Mouse (Mus musculus) central nervous system, embryonic 11.5 days (tissue): ENCODE measurements around the gene Lrrc59. TPM values are rescaled to one million over a fixed set of nuclear protein-coding genes. Genes with fewer than 3 reads are reported as not detected.

ENCODE experiments used
- polyA plus RNA-seq: library from polyadenylated mRNA; depleted of rRNA; stranded (reverse); fragments of >200 nt; gene quantifications from 2 replicates; pipeline ENCODE4 v1.2.3, GENCODE M21; 2012; rRNA removed

Gene Lrrc59
- 126 and 129 TPM in 2 replicates for polyA plus RNA-seq

GRCm38 (mm10) chr11:94629199-94629883 lies at the start of gene Lrrc59:
Gene Lrrc59, plus strand, starts transcription at chr11:94629767.

GRCm38 (mm10) chr11:94601321-94602281 lies 28.0 kb upstream of the Lrrc59 start, which contains the start of gene Acsf2:
Gene Acsf2, minus strand, starts transcription at chr11:94601871.

GRCm38 (mm10) chr11:94653663-94654436 lies 24.3 kb downstream of the Lrrc59 start, which contains the start of the genes Mrpl27 and Eme1:
Gene Mrpl27, plus strand, starts transcription at chr11:94653767.
Gene Eme1, minus strand, starts transcription at chr11:94653964.

GRCm38 (mm10) chr11:94676754-94677606 lies 47.4 kb downstream of the Lrrc59 start, which contains the start of gene Xylt2:
Gene Xylt2, minus strand, starts transcription at chr11:94677515.

Other genes with a start within 250 kb of the Lrrc59 start
- 0.86 and 0.91 TPM in 2 replicates for gene Abcc3, start 236.8 kb upstream of the Lrrc59 start, polyA plus RNA-seq
- gene Cacna1g, start 155.6 kb upstream of the Lrrc59 start, polyA plus RNA-seq = 128 and 162 TPM in 2 replicates
- gene Spata20, start 143.6 kb upstream of the Lrrc59 start, polyA plus RNA-seq = 0.20 TPM in 2 replicates
- gene Epn3, start 129.8 kb upstream of the Lrrc59 start, polyA plus RNA-seq = 1.0 and 2.1 TPM in 2 replicates
- 2.9 and 5.7 TPM in 2 replicates for gene Mycbpap, start 108.0 kb upstream of the Lrrc59 start, polyA plus RNA-seq
- 7.7 and 8.3 TPM in 2 replicates for gene Rsad1, start 80.5 kb upstream of the Lrrc59 start, polyA plus RNA-seq
- gene Chad, start 64.7 kb upstream of the Lrrc59 start, polyA plus RNA-seq = 0.10 and 0.55 TPM in 2 replicates
- 13.9 and 20.7 TPM in 2 replicates for gene Acsf2, start 27.9 kb upstream of the Lrrc59 start, polyA plus RNA-seq
- 96.5 and 117 TPM in 2 replicates for gene Mrpl27, start 24.0 kb downstream of the Lrrc59 start, polyA plus RNA-seq
- gene Eme1, start 24.2 kb downstream of the Lrrc59 start, polyA plus RNA-seq = 42.1 and 54.0 TPM in 2 replicates
- gene Xylt2, start 47.7 kb downstream of the Lrrc59 start, polyA plus RNA-seq = 26.9 and 27.8 TPM in 2 replicates
- 0.10 TPM in 1 of 2 replicates, not detected in the other for gene Gm11541, start 74.7 kb downstream of the Lrrc59 start, polyA plus RNA-seq
- gene Cdc34b, start 112.0 kb downstream of the Lrrc59 start, polyA plus RNA-seq = 0.05 and 0.16 TPM in 2 replicates
- not detected in 2 replicates for gene Tmem92, start 152.9 kb downstream of the Lrrc59 start, polyA plus RNA-seq